Mouse (Mus musculus) stomach, postnatal 0 days (tissue): ENCODE data around the gene Uvssa.

ENCODE experiments used
- CTCF ChIP-seq: IDR thresholded peaks from 2 replicates; pipeline ENCODE4 v1.5.1; 2016; ENCODE audit warnings: antibody characterized with exemption, low read depth, mild to moderate bottlenecking, moderate library complexity
- EP300 ChIP-seq: optimal IDR thresholded peaks from 2 replicates; pipeline ENCODE3; 2016; ENCODE audit warnings: antibody characterized with exemption

GRCm38 (mm10) chr5:33430511-33431172, 52.3 kb downstream of the Uvssa start:
- TF ChIP-seq CTCF (no peak), EP300 (no peak)
